Mouse (Mus musculus) CH12.LX (cell line): ENCODE results near the gene Zfpl1.

Experiments used
- CTCF ChIP-seq, 2 experiments: IDR thresholded peaks in 1 of 2; conservative IDR thresholded peaks in 1 of 2; 2 replicates each; pipeline ENCODE4 v1.5.1; 2011 to 2012; ENCODE audit warnings: low read depth in 2 of 2, low read length in 2 of 2, improper control_type of control experiment in 1 of 2, inconsistent platforms in 1 of 2, mild to moderate bottlenecking in 1 of 2, moderate library complexity in 1 of 2
- EP300 ChIP-seq: IDR thresholded peaks from 2 replicates; pipeline ENCODE4 v1.6.1; 2011; ENCODE audit warnings: low read length, improper control_type of control experiment
- GABPA ChIP-seq: IDR thresholded peaks from 2 replicates; pipeline ENCODE4 v1.6.1; 2012; ENCODE audit warnings: low read depth, low read length, improper control_type of control experiment, inconsistent platforms; ENCODE audit not compliant: insufficient replicate concordance
- NELFE ChIP-seq: IDR thresholded peaks from 2 replicates; pipeline ENCODE4 v1.6.1; 2011; ENCODE audit warnings: low read depth, low read length, improper control_type of control experiment
- POLR2A ChIP-seq: IDR thresholded peaks from 2 replicates; pipeline ENCODE4 v1.6.1; 2011; ENCODE audit warnings: low read depth, mild to moderate bottlenecking, improper control_type of control experiment, low read length
- RAD21 ChIP-seq: IDR thresholded peaks from 2 replicates; pipeline ENCODE4 v1.6.1; 2011; ENCODE audit warnings: low read depth, mild to moderate bottlenecking, low read length, improper control_type of control experiment, moderate library complexity
- USF1 ChIP-seq: IDR thresholded peaks from 2 replicates; pipeline ENCODE4 v1.6.1; 2014; ENCODE audit warnings: low read depth, mild to moderate bottlenecking, inconsistent platforms, low read length, improper control_type of control experiment

DNA sequence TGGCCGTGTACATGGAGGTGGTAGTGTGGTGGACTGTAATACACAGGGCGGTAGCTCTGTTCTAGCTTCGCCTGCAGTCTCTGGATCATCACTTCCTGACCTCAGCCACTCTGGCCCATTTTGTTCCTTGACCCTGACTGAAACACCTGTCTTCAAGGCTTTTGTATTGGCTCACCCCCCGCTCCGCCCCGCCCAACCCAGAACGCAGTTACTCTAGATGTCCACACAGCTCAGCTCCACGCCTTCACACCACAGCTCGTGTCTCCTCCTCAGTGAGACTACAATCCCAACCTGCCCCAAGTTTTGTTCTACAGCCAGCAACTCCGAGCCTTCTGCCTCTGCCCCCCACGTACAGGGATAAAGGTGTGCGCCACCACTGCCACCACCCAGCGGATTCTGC, 4.1 kb upstream of the Zfpl1 start:
- TF ChIP-seq POLR2A (no peak), CTCF (conservative IDR thresholded peaks at IDR 0.05 in 1 of 2, IDR thresholded peaks at IDR 0.05 in 1 of 2; ENCODE audit: low read depth in 2 of 2, low read length in 2 of 2) (no peak), NELFE (no peak), RAD21 (no peak), EP300 (no peak), GABPA (no peak), USF1 (no peak)
